Mouse (Mus musculus) ES-Bruce4 (cell line): ENCODE results near the gene Ccl20.

ENCODE experiments used
- CTCF ChIP-seq: IDR thresholded peaks from one replicate; pipeline ENCODE4 v1.8.1; 2011; ENCODE audit warnings: low read depth, low read length
- POLR2A ChIP-seq: IDR thresholded peaks from one replicate; pipeline ENCODE4 v1.8.1; 2011; ENCODE audit warnings: low read length; ENCODE audit not compliant: insufficient read depth

DNA sequence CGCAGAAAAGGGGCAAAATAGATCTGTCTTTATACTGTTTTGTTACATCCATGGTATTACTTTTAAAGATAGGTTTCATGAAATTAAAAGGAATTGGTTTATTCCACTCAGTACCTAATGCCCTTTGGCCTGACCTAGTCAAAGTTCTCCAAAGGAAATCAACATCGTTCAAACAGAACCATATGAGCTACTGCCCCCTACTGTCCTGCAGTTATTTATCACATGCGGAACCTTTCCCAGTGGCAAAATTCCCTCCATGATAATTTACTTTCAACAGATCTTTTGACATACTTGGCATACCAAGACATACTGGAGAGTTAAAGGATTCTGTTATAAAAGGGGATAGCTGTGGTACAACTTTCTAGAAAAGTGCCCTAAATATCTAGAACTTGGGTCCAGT lies 33.7 kb downstream of the Ccl20 start:
- no peak for TF ChIP-seq POLR2A
- no peak for TF ChIP-seq CTCF
